Mouse (Mus musculus) lung, adult 2 months (tissue): ENCODE measurements around the gene Jakmip3.

ENCODE experiments used
- CTCF ChIP-seq: fragments of 200-500 bp; IDR thresholded peaks from 2 replicates; pipeline ENCODE4 v1.5.1; 2011; ENCODE audit warnings: mild to moderate bottlenecking, low read length, control low read depth; ENCODE audit not compliant: insufficient read depth
- POLR2A ChIP-seq: fragments of 200-500 bp; IDR thresholded peaks from 2 replicates; pipeline ENCODE4 v1.6.1; 2011; ENCODE audit warnings: low read depth, mild to moderate bottlenecking, control low read depth, low read length, borderline replicate concordance; ENCODE audit errors: extremely low read depth

GRCm38 (mm10) chr7:138948309-138948708, 7.8 kb downstream of the Jakmip3 start:
- TF ChIP-seq CTCF = no peak
- no peak for TF ChIP-seq POLR2A
